Mouse (Mus musculus): ENCODE measurements at regions not wholly inside any gene's neighbourhood (a gene's known extent, or its start where the extent isn't known, plus 50 kb on each side); places are given as distances from the start of the nearest gene placed in this dataset.

DNA sequence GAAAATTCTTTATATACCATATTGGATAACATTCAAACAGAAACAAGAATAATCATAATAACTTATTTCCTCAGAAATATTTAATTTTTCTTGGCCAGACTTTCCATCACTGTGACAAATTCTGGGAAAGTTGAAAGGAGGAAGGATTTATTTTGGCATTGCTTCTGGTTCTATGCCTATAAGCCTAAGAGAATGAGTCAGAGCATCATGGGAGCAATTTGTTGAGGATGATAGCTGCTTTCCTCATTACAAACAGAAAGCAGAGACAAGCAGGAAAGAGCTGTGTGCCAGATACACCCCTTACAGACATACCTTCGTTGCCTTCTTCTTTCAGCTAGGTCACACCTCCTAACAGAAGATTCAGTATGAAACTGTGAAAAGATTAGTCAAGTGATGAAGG is 115.3 kb downstream of the Rgs21 start:
- DNase-seq (ENCODE audit: low spot score), result no peak

DNA sequence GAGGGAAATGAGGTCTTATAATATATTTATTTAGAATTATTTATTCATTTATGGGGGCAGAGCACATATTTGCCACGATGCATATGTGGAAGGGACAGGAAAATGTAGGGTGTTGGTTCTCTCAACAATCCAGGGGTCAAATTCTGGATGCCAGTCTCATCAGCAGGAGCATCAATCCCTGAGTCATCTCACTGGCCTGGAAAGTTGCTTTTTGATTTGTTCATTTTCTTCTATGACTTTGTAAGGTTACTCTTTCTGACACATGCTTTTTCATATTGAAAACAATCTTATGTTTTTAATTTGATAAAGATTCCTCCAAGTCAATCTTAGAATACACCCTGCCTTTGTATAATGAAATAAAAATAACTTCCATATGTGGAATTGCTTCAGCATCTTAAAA is 115.7 kb downstream of the Rgs21 start:
- DNase-seq (ENCODE audit: low spot score), result no peak

DNA sequence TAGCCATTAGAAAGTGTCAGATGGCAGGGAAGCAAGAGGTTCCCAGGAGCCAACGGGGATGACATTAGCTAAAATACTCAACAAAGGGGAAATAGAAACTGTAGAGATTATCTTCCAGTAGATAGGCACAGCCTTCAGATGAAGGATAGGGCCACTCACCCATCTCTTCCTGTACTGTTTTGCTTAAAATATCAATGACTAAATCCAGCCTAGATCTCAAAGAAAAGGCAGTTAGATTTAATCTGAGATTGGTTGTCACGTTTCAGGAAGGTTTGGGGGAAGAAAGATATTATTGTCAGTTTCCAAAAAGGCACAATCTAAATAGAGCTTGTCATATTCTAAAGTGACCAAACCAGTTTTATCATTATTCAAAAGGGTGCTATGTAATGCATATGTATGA is 130.8 kb downstream of the Rgs21 start:
- no peak for DNase-seq (ENCODE audit: low spot score)

DNA sequence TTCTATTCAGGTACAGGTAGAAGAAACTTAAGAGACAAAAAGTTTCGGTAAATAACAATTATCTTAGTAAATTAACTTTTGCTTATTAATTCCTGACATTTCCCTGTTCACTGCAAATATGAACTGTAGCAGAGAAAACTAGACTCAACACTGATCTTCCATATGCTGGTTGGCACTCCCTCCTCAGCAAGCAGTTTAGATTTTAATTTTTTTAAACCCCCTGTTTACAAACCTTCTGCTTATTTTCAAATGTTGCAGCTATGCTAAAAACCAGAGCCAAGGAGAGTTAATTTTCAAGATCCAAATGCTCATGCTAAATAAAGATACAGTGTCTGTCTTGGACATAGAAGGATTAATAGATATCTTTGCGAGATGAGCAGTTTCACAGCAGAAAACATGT is 134.7 kb downstream of the Rgs21 start:
- no peak for DNase-seq (ENCODE audit: low spot score)

DNA sequence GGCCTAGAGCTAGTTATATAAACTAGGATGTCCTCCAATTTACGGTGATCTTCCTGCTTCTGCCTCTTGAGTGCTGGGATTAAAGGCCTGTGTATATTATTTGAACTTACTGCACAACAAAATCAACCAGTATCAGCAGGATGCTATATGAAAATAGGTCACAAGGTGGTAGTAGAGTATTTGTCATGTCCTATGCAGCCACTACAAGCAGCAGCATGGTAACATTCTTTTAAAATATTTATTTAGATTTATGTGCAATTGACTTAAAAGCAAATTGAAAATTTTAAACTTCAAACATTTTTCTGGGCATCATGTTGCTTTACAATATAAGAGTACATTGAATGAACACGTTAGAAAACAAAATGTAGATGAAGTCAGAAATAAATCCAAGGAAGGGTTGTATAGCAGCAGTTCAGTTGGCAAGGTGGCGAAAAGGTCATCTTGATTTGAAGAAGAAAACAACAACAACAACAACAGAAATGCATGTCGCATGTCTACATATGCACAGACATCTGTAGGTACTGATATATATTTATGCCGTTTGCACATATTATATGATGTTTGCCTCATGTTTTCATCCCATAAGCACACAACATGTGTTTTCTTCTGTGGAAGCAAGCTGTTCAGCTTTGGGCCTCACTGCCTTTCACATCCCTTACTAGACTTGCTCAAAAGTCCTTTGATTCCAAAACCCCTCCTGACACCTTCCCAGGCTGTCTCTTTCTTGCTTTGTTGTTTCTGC is 135.8 kb downstream of the Rgs21 start:
- no peak for DNase-seq (ENCODE audit: low spot score)

DNA sequence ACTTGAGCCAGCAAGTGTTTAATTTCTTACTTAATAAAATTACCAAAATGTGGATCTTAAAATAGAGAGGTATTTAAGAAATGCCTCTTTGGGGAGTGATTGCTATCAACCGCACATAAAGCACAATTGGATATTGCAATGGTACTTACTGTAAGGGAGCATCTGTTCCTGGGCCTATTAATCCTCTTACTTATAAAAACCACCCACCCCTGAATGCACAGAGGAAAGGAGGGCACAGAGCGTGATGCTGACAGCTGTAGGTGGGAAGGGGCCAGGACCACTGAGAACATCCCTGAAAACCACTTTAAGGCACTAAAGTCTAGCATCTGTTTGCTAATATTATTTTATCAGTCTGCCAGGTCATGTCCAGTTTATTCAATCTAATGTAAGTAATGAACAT is 146.1 kb downstream of the Rgs21 start:
- no peak for DNase-seq (ENCODE audit: low spot score)

DNA sequence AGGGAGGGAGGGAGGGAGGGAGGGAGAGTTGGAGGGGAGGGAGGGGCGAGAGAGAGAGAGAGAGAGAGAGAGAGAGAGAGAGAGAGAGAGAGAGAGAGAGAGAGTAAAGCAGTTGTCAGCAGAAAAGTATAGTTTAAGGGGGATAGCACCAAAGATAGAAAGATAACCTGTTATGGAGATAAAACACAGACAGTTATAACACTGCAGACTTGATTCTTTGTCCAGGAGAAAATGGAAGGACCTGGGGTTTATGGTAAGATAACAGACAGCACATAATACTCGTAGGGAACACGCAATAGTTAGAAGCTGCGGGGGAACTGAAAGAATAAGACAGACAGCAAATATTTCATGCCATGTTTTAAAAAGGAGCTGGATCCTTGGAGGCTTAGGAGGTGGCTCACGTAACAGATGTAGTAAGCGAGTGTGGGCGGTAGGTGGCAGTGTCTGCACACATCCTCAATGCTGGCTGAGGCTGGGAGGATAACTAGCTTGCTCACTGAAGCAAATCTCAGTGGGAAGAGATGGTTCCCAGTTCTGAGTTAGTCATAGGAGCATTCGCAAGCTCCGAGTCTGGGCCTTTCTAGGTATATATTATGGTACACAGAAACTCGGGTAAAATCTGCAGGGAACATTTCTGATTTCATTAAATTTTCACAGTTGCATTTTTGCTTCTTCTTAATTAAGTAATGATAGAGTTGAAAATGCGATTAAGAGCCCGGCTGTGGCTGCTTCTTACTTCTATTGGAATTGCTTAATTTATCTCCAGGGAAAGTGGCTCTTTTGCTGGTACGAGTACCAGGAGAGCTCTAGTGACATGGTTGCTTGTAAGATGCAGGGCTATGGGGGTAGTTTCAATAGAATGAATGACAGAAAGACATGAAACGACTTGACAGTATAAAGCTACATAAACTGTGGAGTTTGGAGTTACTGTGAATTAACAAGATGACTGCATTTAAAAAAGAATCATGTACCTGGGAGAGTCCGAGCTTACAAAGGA is 157.6 kb upstream of the Rgs1 start:
- peak; percentile 57 for DNase-seq (ENCODE audit: low spot score)

DNA sequence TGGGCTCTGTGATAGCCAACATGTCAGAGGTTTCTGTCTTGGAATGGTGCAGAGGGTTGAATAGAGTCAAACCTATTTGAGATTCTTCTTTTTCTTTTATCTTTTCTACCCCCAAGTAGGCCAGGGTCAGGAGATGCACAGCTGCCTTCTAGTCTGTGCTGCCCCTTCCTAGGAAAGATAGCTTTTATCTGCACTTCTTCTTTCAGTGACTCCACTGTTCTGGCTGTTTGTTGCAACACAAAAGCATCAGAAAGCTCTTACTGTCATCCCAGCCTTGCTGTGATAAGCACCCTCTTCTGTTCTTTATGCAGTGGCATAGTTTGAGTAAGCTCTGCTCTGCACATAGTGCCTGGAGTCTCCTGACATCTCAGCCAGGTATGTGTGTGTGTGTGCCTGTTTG is 156.7 kb upstream of the Rgs1 start:
- no peak for DNase-seq (ENCODE audit: low spot score)

DNA sequence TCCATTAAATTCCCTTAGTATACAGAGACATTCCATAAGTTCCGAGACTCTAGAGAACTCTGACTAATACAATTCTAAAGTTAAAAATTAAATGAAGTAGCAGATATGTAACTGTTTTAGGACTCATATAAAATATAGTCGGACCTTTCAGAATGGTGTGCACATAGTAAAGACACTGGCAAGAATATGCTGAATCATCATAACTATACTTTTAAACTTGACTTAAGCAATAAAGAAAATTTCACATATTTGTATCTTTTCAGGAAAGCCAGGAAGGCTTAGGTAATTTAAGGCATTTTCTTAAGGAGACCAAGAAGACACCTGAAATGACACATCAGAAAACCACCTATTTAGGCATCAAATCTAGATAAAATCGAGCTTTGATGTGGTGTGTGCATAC is 156.0 kb upstream of the Rgs1 start:
- no peak for DNase-seq (ENCODE audit: low spot score)

DNA sequence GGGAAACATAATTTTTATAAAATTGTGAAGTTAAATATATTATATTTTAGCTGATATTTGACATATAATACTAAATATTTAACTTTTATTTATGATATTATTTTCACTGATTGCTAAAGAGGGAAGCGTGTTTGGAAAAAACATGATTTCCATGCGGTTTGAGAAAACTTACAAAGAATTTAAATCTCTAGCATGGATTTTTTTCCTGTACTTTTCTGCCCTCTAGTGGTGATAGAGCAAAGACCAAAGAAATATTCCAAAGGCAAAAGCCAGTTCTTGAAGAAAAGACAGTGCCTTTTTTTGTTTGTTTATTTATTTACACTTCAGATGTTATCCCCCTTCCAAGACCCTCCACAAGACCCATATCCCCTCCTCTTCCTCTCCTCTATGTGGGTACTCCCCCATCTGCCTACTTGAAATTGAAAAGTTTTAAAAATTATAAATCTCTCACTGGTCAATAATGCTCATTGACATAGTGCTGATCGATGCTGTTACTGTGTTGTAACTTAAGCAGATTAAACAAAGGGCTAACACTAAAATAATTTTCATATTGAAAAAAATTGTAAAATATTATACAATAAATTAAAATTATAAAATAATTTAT is 131.1 kb upstream of the Rgs1 start:
- peak; percentile 17 for DNase-seq (ENCODE audit: low spot score)

DNA sequence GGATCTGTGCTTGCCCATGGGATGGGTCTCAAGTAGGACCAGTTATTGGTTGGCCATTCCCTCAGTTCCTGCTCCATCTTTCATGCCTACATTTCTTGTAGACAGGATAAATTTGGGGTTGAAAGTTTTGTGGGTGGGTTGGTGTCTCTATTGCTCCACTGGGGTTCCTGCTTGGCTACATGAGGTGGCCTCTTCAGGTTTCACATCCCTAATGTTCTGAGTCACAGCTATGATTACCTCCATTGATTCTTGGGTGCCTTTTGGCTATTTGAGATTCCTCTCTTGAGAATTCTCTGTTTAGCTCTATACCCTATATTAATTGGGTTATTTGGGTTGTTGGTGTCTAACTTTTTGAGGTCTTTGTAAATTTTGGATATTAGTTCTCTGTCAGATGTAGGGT is 125.1 kb upstream of the Rgs1 start:
- no peak for DNase-seq (ENCODE audit: low spot score)

DNA sequence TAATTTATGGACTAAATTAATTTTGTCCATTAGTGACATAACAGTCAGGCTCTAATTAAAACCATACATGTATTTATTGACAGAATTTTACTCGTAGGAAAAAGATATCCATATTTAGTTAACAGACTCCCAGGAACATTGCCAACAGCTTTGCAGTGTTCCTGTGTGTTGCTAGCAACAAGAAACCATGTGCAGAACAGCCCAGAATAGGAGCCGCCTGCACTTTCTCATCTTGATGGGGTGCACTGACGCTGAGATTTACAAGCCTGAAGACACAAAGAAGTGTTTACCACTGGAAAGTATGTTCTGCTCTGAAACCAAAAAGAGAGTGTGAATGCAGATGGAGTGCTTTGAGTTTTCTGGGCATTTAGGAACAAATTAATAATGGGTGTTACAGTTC is 118.5 kb upstream of the Rgs1 start:
- DNase-seq (ENCODE audit: low spot score), result peak; percentile 25

DNA sequence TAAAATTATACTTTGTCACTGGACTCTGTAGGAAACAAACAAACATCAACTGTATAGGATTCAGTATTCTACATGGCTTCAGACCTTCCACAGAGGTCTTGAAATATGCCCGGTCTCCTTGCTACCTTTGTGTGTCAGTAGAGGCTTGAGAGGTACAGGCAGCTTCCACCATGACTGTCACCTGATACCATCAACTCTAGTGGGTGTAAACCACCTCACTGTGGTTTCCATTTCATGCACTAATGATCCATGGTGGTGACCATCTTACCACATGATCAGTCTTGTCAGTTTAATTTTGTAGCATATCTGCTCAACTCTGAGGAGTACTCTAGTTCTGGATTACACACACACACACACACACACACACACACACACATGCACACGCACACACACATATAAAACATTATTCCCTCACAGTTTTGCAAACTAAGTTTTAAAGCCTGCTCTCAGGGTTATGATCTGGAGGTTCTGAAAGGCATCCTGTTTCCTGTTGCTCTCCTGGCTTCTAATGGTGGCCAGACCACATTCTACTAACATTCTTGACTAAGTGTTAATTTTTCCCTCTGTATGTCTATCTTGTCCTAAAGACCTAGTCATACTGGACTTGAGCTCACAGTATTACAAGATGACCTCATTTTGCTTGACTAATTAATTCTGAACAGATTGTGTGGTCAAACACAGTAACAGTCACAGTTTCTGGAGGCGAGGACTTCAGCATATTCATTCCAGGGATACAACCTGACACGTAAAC is 106.7 kb upstream of the Rgs1 start:
- DNase-seq (ENCODE audit: low spot score), result no peak

DNA sequence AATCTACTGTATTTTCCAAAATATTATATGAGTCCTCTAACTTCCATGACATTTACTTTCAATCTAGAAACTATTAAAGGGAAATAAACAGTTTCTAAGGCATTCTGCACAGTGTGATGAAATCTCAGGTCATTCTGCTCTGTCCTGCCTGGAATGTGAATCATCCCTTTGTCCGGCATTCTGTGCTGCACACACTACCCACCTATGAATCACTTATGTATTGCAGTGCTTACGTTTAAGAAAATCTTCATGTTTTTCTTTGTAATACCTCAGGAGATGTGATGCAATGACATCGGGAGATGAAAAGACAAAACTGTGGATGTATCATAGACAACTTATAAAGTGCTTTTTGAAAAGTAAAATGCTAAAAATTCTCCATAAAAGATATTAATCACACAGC is 106.0 kb upstream of the Rgs1 start:
- DNase-seq (ENCODE audit: low spot score), result no peak

DNA sequence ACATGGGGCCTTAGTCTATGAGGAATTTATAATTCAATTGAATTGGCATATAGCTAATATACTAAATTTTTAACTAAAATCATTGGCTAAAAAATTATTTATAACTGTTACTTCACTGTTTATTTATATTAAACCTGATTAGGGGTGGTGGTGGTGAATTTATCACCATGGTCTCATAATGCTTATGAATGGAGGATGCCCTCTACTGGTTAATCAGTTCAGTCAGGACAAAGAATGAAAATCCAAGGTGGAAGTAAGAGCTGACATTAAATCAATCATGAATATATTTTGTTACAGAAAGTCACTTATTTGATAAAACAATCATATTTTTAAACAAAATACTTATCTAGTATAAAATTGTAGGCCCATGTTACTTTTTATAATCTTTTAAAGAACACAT is 104.3 kb upstream of the Rgs1 start:
- DNase-seq (ENCODE audit: low spot score), result no peak

DNA sequence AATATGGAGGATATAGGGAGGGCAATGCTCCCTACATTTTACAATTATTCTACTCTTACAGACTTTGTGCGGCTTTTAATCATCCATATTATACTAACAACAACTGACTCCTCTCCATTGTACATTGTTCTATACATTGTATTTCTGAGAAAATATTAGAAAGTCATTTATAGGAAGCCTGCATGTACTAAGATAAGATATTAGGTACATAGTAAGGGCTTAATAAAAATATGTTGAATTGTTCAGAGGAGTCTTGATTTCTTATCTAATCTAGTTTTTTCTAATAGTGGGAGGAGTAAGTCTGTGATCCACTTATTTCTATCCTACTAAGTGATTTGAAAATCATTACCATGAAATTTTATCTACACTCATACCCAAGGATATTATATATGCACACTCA is 94.8 kb upstream of the Rgs1 start:
- no peak for DNase-seq (ENCODE audit: low spot score)

DNA sequence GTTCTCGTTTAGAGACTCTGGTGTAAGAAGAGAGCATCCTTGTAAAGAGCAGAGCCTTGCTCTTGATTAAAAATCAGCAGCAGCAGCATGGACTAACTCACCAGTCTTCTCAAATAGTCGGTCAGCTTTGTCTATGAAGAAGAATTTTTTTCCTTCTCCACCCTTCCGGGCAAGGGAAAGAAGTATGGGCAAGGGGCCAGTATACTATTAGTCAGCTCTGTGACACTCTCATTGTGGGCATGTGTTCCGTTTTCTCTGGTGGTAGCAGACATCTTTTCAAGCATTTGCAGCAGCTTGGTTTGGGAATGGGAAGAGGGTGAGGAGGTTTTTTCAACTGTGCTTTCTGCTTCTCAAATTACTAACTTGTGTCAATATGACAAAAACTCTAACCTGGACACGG is 94.3 kb upstream of the Rgs1 start:
- peak; percentile 19 for DNase-seq (ENCODE audit: low spot score)

DNA sequence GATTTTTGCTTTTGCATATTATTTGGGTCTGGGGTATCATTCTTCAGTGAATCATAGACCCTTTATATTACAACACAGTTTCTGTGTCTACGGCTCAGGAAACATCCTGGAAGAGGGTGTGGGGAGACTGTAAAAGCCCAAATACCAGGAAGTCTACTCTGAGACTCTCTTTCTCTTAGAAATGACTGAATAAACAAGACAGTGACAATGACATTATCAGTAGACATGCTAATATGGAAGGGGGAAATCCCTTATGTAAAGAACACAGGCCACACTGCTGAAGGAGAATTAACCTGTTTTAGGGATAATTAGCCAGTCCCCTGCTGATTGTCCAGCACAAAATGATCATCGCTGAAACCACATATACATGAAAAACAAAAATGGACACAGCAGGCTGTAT is 88.5 kb upstream of the Rgs1 start:
- no peak for DNase-seq (ENCODE audit: low spot score)

DNA sequence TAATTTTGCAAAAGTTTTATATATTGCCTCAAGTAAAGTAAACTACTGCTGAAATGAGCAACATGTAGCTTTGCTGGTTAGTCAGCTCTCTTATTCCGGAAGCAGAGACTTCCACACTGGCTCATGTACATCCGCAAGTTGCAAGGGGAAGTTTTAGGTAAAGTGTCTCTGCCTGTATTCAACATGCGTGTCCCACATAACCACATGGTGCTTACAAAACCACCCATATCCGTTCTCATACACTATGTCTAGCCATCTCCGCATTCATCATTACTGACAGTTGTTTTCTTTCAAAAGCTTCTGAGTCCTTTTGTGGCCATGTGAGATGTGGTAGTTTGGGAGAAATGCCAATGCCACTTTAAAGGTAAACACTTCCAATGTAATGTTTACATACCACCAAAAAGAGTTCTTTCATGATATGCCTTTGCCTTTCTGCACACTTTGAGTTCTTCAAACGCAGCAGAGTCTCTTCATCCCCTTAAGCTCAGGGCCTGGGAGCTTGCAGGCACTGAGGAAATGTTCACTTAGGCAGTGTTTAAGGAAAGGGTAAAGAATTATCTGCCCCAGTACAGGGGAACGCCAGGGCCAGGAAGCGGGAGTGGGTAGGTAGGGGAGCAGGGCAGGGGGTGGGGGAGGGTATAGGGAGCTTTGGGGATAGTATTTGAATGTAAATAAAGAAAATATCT is 81.5 kb upstream of the Rgs1 start:
- DNase-seq (ENCODE audit: low spot score), result peak; percentile 4

DNA sequence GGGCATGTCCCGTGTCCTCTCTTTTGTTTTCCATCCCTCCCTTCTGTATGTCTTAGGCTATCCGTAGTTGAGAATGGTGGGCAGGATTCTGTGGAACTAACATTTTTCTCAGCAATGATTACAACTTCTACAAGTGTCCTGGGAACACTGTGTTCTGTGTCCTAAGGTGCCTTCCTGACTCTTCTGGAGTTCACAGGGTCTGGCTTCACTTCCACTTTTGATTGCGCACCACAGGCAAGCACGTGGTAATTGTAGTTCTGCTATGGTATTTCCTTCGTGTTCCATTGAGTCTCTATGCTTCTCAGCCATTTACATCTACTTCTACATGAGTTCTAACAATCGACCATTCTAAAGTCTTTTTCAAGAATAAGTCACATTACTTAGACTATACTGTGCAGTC is 70.4 kb upstream of the Rgs1 start:
- DNase-seq (ENCODE audit: low spot score), result peak; percentile 14

DNA sequence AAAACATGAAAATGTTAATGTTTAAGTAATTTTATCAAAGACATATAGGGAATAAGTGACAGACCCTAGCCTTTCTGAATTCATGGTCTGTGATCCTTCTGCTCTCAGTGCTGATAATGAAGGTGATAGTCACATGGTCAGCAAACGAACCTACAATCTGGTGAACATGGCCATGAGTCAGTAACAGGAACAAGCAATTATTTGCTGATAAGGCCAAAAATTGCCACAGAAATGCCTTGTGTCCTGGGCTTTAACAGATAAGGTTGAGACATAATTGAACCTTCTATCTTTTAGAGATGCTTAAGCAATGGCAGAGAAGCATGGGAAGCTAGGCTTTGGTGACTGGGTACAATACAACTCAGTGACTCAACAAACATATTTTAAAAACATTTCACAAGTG is 69.2 kb upstream of the Rgs1 start:
- DNase-seq (ENCODE audit: low spot score), result no peak

Measured in heart, adult 8-10 months (tissue).